Comparison of ENCODE assay signal across 8 mouse cellular contexts in genomic region chr6:60828047-60828428, GRCm38 (mm10). TPM values are rescaled to one million over a fixed set of nuclear protein-coding genes. Genes with fewer than 3 reads are reported as not detected.
DNase-seq lines count a peak whose midpoint lies in the region; ATAC-seq and TF ChIP-seq lines count a peak whose summit lies in the region.

No protein-coding gene starts in this region.

- no peak overlapping the region for H3K9ac ChIP-seq in kidney, embryonic 15.5 days
- H3K9ac ChIP-seq in hindbrain, postnatal 0 days (replicated peaks; ENCODE audit: low read length) = peak overlapping the region; percentile 64
- H3K9ac ChIP-seq in midbrain, embryonic 16.5 days (ENCODE audit: low read depth, low read length) = peak overlapping the region; percentile 80

- H3K36me3 ChIP-seq in kidney, embryonic 15.5 days = no peaks in the 10 kb centered on the region
- H3K36me3 ChIP-seq in embryonic facial prominence, embryonic 10.5 days (replicated peaks) = no peaks in the 10 kb centered on the region
- H3K36me3 ChIP-seq in hindbrain, postnatal 0 days (ENCODE audit: insufficient read depth, low read length) = no peaks in the 10 kb centered on the region
- H3K36me3 ChIP-seq in midbrain, embryonic 16.5 days (ENCODE audit: control insufficient read depth, insufficient read depth, low read length) = no peaks in the 10 kb centered on the region

- H3K4me2 ChIP-seq in kidney, embryonic 15.5 days = peak overlapping the region; percentile 93
- H3K4me2 ChIP-seq in hindbrain, postnatal 0 days (ENCODE audit: low read depth, low read length) = peak overlapping the region; percentile 75
- H3K4me2 ChIP-seq in midbrain, embryonic 16.5 days (ENCODE audit: low read length) = peak overlapping the region; percentile 81

- no peak for DNase-seq in kidney, postnatal 14 days
- DNase-seq in embryonic facial prominence, embryonic 10.5 days (ENCODE audit: low spot score) = peak; percentile 10
- DNase-seq in hindbrain, postnatal 0 days (ENCODE audit: low spot score) = peak; percentile 5
- DNase-seq in testis, postnatal 14 days (ENCODE audit: low spot score) = no peak
- no peak for DNase-seq in B cell, adult 2 months

- H3K9me3 ChIP-seq in kidney, embryonic 15.5 days (replicated peaks) = no peaks in the 10 kb centered on the region
- no peaks in the 10 kb centered on the region for H3K9me3 ChIP-seq in embryonic facial prominence, embryonic 10.5 days
- no peaks in the 10 kb centered on the region for H3K9me3 ChIP-seq in hindbrain, postnatal 0 days (ENCODE audit: low read length)
- H3K9me3 ChIP-seq in midbrain, embryonic 16.5 days (replicated peaks; ENCODE audit: control insufficient read depth, low read length, poor library complexity, severe bottlenecking) = no peaks in the 10 kb centered on the region

- H3K4me1 ChIP-seq in kidney, embryonic 15.5 days = peaks cover 17% of the 10 kb centered on the region
- H3K4me1 ChIP-seq in embryonic facial prominence, embryonic 10.5 days = peaks cover 20% of the 10 kb centered on the region
- peaks cover 5% of the 10 kb centered on the region for H3K4me1 ChIP-seq in hindbrain, postnatal 0 days (ENCODE audit: insufficient read depth, low read length)
- H3K4me1 ChIP-seq in midbrain, embryonic 16.5 days (ENCODE audit: control insufficient read depth, insufficient read depth, low read length) = no peaks in the 10 kb centered on the region; the same call in 1 of the 2 replicates

- TF ChIP-seq CTCF in hindbrain, postnatal 0 days (IDR thresholded peaks at IDR 0.05; ENCODE audit: low read depth) = no peak

- ATAC-seq in kidney, embryonic 15.5 days (replicated peaks; ENCODE audit: low FRiP score) = peak; percentile 73
- ATAC-seq in hindbrain, postnatal 0 days = peak; percentile 16; the same call in 1 of the 2 replicates
- peak; percentile 26 for ATAC-seq in midbrain, embryonic 16.5 days
- ATAC-seq in activated CD4-positive, CD25-positive, alpha-beta regulatory T cell, adult 4 months = no peak

- 39% methylated on average over 1 of the region's 1 CpGs for WGBS in kidney, embryonic 15.5 days
- WGBS in embryonic facial prominence, embryonic 10.5 days = 50% methylated on average over 1 of the region's 1 CpGs
- WGBS in hindbrain, postnatal 0 days = 44% methylated on average over 1 of the region's 1 CpGs
- 86% methylated on average over 1 of the region's 1 CpGs for WGBS in midbrain, embryonic 16.5 days

- no peak overlapping the region for H3K27ac ChIP-seq in kidney, embryonic 15.5 days
- H3K27ac ChIP-seq in embryonic facial prominence, embryonic 10.5 days (replicated peaks) = peak overlapping the region; percentile 86
- H3K27ac ChIP-seq in hindbrain, postnatal 0 days = peak overlapping the region; percentile 89
- H3K27ac ChIP-seq in midbrain, embryonic 16.5 days (ENCODE audit: low read length) = peak overlapping the region; percentile 89; the same call in 1 of the 2 replicates

- H3K4me3 ChIP-seq in kidney, embryonic 15.5 days (replicated peaks) = peak overlapping the region; percentile 51
- peak overlapping the region; percentile 66 for H3K4me3 ChIP-seq in embryonic facial prominence, embryonic 10.5 days
- H3K4me3 ChIP-seq in hindbrain, postnatal 0 days (ENCODE audit: low read length) = peak overlapping the region; percentile 47
- H3K4me3 ChIP-seq in midbrain, embryonic 16.5 days (ENCODE audit: low read depth, low read length) = peak overlapping the region; percentile 68

- peaks cover 9% of the 10 kb centered on the region; the same call in 1 of the 2 replicates for H3K27me3 ChIP-seq in kidney, embryonic 15.5 days
- peaks cover 17% of the 10 kb centered on the region for H3K27me3 ChIP-seq in embryonic facial prominence, embryonic 10.5 days (replicated peaks; ENCODE audit: low read depth, poor library complexity, severe bottlenecking)
- H3K27me3 ChIP-seq in hindbrain, postnatal 0 days (ENCODE audit: insufficient read depth, low read length) = no peaks in the 10 kb centered on the region
- no peaks in the 10 kb centered on the region for H3K27me3 ChIP-seq in midbrain, embryonic 16.5 days (ENCODE audit: control insufficient read depth, insufficient read depth, low read depth, low read length)

RNA-seq across cellular contexts. Expression of gene Snca, which starts 1.6 kb away (rescaled TPM):
- 27.1 and 34.8 TPM in 2 replicates for polyA plus RNA-seq in kidney, embryonic 15.5 days (2015; fragmentation: Nextera tagmentation; extraction: Ambion mirVana)
- polyA plus RNA-seq in embryonic facial prominence, embryonic 10.5 days (2016; fragmentation: Nextera tagmentation; extraction: Ambion mirVana) = 16.8 and 21.0 TPM in 2 replicates
- total RNA-seq in hindbrain, postnatal 0 days (2014; rRNA removed) = 131 and 149 TPM in 2 replicates
- polyA plus RNA-seq in hindbrain, postnatal 0 days (2015; fragmentation: Nextera tagmentation; extraction: Ambion mirVana) = 392 and 408 TPM in 2 replicates
- polyA plus RNA-seq in midbrain, embryonic 16.5 days (2015; fragmentation: Nextera tagmentation; extraction: Ambion mirVana) = 224 and 298 TPM in 2 replicates
- polyA plus RNA-seq in activated CD4-positive, CD25-positive, alpha-beta regulatory T cell, adult 4 months (2017; shearing (Covaris generic)) = 1 to 10 TPM in 1 of 2 experiments, not detected in 1; 1.8 TPM

Comparison
In these comparisons a context has a peak if more than half of its experiments do, and no peak if none do; other contexts are left out.
1. DNase-seq: peak in embryonic facial prominence, embryonic 10.5 days (single experiment) and hindbrain, postnatal 0 days (single experiment); none in kidney, postnatal 14 days (single experiment), testis, postnatal 14 days (single experiment) and B cell, adult 2 months (0 of 2).
2. Peak in every context shown above with its lines, with median percentiles within 50 percentile points of each other: H3K4me2 ChIP-seq and H3K4me3 ChIP-seq.